Mouse (Mus musculus) liver, embryonic 14.5 days (tissue): ENCODE measurements around the gene Gm47841. TPM values are rescaled to one million over a fixed set of nuclear protein-coding genes. Genes with fewer than 3 reads are reported as not detected.

Experiments
- ATAC-seq: fragments of 200-750 bp; cut with Nextera tagmentation; 2 replicates; pipeline ENCODE4 v1.8.0; 2017; ENCODE audit warnings: moderate number of reproducible peaks, mild to moderate bottlenecking, moderate library complexity; ENCODE audit not compliant: insufficient read depth
- DNase-seq, 3 experiments: peaks; one replicate each; pipeline ENCODE4 v3.0.0-alpha.2; 2012 to 2013; ENCODE audit warnings: low read depth in 3 of 3, low spot score in 3 of 3
- H3K27ac ChIP-seq: fragments of 300-500 bp; sonication (generic); 2 replicates; pipeline ENCODE4 v1.5.1; 2014; ENCODE audit warnings: moderate library complexity, mild to moderate bottlenecking, control low read depth, inconsistent platforms
- H3K27me3 ChIP-seq: fragments of 300-500 bp; sonication (generic); 2 replicates; pipeline ENCODE4 v1.6.1; 2014; ENCODE audit warnings: mild to moderate bottlenecking, low read length, moderate library complexity; ENCODE audit not compliant: control insufficient read depth, insufficient read depth
- H3K36me3 ChIP-seq: fragments of 300-500 bp; sonication (generic); replicated peaks from 2 replicates; pipeline ENCODE4 v1.6.1; 2014; ENCODE audit warnings: low read depth; ENCODE audit not compliant: control insufficient read depth, insufficient read depth
- H3K4me1 ChIP-seq, 2 experiments: fragments of 200-500 bp in 1 of 2; fragments of 300-500 bp in 1 of 2; sonication (generic) in 1 of 2; replicated peaks; 2 replicates each; pipeline ENCODE4 v1.6.1; 2012 to 2014; ENCODE audit warnings: antibody characterized with exemption in 1 of 2, inconsistent platforms in 1 of 2, low read length in 1 of 2; ENCODE audit not compliant: control insufficient read depth in 2 of 2, insufficient read depth in 2 of 2
- H3K4me2 ChIP-seq: fragments of 300-500 bp; sonication (generic); 2 replicates; pipeline ENCODE4 v1.6.1; 2014; ENCODE audit warnings: low read depth, mild to moderate bottlenecking, control low read depth, moderate library complexity
- H3K4me3 ChIP-seq, 2 experiments: fragments of 200-500 bp in 1 of 2; fragments of 300-500 bp in 1 of 2; sonication (generic) in 1 of 2; 2 replicates each; pipeline ENCODE4 v1.5.1; 2012 to 2014; ENCODE audit warnings: low read depth in 2 of 2, low read length in 2 of 2, mild to moderate bottlenecking in 2 of 2, control low read depth in 1 of 2, inconsistent platforms in 1 of 2, moderate library complexity in 1 of 2; ENCODE audit not compliant: insufficient read depth in 1 of 2
- H3K9ac ChIP-seq: fragments of 300-500 bp; sonication (generic); replicated peaks from 2 replicates; pipeline ENCODE4 v1.6.1; 2014; ENCODE audit warnings: mild to moderate bottlenecking, control low read depth, moderate library complexity
- H3K9me3 ChIP-seq: fragments of 300-500 bp; sonication (generic); 2 replicates; pipeline ENCODE4 v1.6.1; 2016; ENCODE audit warnings: low read length, mixed read lengths; ENCODE audit not compliant: control insufficient read depth
- CTCF ChIP-seq: IDR thresholded peaks from 2 replicates; pipeline ENCODE4 v1.5.1; 2016; ENCODE audit warnings: antibody characterized with exemption, low read depth, control low read depth
- EP300 ChIP-seq: IDR thresholded peaks from 2 replicates; pipeline ENCODE4 v1.6.1; 2016; ENCODE audit warnings: antibody characterized with exemption, low read depth
- WGBS: fragments of 180-500 bp; shearing (Covaris S2); extraction: QIAGEN DNeasy Blood & Tissue Kit; methylation state at CpG from one replicate; pipeline ENCODE4 v1.1.7; 2014; ENCODE audit not compliant: insufficient replicate concordance; 5-methylcytosine and 5-hydroxymethylcytosine counted together
- polyA plus RNA-seq, 2 experiments: library from polyadenylated mRNA; depleted of rRNA in 1 of 2; stranded (reverse) in 1 of 2; unstranded in 1 of 2; fragments of >200 nt; fragmentation: Nextera tagmentation in 1 of 2; extraction: Ambion mirVana in 1 of 2; gene quantifications; 2 replicates each; pipeline versions ENCODE4 v1.2.1 to v1.2.3; 2012 to 2014

The Gm47841 gene
- polyA plus RNA-seq, 2 experiments = not detected

- Histone ChIP-seq H3K4me1 (no peaks in the 10 kb centered on the region), H3K27ac (no peak overlapping the region), H3K36me3 (no peaks in the 10 kb centered on the region), H3K4me3 (no peak overlapping the region), H3K9ac (no peak overlapping the region), H3K27me3 (no peaks in the 10 kb centered on the region), H3K4me2 (no peak overlapping the region), H3K9me3 (no peaks in the 10 kb centered on the region)
- ATAC-seq (no peak), DNase-seq (no peak)
- no peak for TF ChIP-seq EP300
- no peak for TF ChIP-seq CTCF
- WGBS = 58% methylated on average over 2 of the region's 2 CpGs
Measured at GRCm38 (mm10) chr15:101028960-101029359, 18.2 kb downstream of the Gm47841 start.

GRCm38 (mm10) chr15:101011352-101011751 is 35.8 kb downstream of the Gm47841 start:
- Histone ChIP-seq H3K36me3 (no peaks in the 10 kb centered on the region), H3K27me3 (no peaks in the 10 kb centered on the region), H3K27ac (no peak overlapping the region), H3K4me3 (no peak overlapping the region), H3K4me1 (no peaks in the 10 kb centered on the region), H3K9me3 (no peaks in the 10 kb centered on the region), H3K9ac (no peak overlapping the region), H3K4me2 (no peak overlapping the region)
- WGBS = 53% methylated on average over 6 of the region's 6 CpGs
- no peak for TF ChIP-seq EP300
- no peak for TF ChIP-seq CTCF
- DNase-seq (no peak), ATAC-seq (no peak)

DNA sequence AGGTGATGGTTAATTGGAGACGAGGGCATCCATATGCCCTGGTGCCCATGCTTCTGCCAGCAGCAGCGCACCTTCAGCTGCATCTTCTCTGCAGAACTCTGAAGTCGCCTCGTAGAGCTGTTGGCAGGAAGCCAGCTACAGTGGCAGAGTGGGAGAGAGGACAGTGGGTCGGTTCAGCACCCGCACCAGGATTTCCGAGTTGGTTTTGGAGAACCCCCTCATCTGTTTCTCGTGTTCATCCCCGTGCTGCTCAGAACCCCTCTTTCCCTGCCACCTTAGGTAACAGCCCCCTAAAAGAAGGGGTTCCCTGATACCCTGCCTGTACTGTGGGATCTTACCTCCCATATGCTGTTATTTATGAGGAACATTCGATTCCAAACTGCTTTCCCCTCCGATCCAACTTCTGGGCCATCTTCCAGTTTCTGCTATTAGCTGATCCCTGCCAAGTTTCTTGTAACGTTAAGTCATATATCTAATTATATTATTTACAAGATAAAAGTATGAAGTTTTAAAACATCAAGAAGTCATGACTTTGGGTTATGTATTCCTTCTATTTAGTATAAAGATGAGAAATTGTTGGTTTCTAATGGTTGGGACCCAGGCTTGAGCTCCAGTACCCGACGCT is 38.7 kb downstream of the Gm47841 start:
- Histone ChIP-seq H3K9me3 (no peaks in the 10 kb centered on the region), H3K4me2 (no peak overlapping the region), H3K27ac (no peak overlapping the region), H3K36me3 (no peaks in the 10 kb centered on the region), H3K4me1 (no peaks in the 10 kb centered on the region), H3K27me3 (no peaks in the 10 kb centered on the region), H3K4me3 (no peak overlapping the region), H3K9ac (no peak overlapping the region)
- ATAC-seq (no peak), DNase-seq (no peak)
- 67% methylated on average over 14 of the region's 14 CpGs for whole genome bisulfite sequencing
- TF ChIP-seq EP300 (no peak), CTCF (no peak)

DNA sequence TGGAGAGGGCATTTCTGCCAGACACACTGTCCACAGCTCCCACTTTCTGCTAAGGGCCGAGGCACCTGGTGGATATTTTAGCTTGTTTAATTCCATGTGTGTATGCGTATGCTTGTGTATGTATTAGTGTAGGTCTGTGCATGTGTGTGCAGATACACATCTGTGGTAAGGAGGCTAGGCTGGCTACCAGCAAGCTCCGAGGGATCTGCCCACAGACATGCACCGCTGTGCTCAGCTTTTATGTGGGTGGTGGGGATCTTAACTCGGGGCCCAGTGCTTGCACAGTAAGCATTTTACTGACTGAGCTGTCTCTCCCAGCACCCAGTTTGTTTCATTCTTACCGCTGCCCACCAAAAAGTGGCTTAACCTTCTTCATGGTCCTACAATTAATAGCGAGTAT is 40.0 kb downstream of the Gm47841 start:
- WGBS = 53% methylated on average over 7 of the region's 7 CpGs
- Histone ChIP-seq H3K4me2 (no peak overlapping the region), H3K4me1 (no peaks in the 10 kb centered on the region), H3K9ac (no peak overlapping the region), H3K9me3 (no peaks in the 10 kb centered on the region), H3K27ac (no peak overlapping the region), H3K36me3 (no peaks in the 10 kb centered on the region), H3K4me3 (no peak overlapping the region), H3K27me3 (no peaks in the 10 kb centered on the region)
- DNase-seq = no peak
- ATAC-seq = no peak
- TF ChIP-seq CTCF (no peak), EP300 (no peak)

DNA sequence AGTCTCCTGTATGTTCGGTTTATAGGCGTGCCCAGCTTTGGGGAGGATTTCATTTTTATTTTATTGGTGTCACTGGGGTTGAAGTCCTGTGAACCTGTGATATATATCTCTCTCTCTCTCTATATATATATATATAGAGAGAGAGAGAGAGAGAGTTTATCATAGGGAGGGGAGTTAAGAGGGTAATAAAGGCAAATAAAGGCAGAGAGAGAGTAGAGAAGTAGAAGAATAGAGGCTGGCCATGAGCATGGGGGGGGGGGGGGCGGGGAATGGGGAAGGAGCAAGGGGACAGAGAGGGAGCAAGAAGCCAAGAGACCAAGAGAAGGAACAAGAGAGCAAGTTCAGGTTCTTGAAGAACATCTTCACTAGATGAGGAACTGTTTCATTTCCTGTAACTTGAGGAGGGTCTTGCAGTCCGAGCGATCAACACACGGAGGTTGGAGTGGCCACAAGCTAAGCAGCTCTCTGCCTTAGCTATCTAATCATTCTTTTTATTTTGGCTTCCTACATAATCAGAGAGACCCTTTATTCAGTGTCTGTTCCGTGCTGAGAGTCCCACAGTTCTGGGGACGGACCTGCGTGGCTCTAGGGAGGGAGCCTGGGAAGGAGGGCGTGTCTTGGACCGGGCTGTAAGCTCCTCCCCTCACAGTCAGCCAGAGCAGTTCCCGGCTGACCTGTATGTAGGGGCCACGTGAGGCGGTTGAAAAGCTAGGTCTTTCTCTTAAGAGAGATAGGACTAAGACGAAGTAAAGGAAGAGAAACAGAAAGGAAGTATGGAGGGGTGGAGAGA is 40.8 kb downstream of the Gm47841 start:
- H3K9me3 ChIP-seq = no peaks in the 10 kb centered on the region
- ATAC-seq = no peak
- H3K9ac ChIP-seq = no peak overlapping the region
- peak overlapping the region; percentile 36 for H3K4me2 ChIP-seq
- H3K4me1 ChIP-seq = no peaks in the 10 kb centered on the region
- H3K36me3 ChIP-seq = no peaks in the 10 kb centered on the region
- H3K27me3 ChIP-seq = no peaks in the 10 kb centered on the region
- no peak for TF ChIP-seq EP300
- TF ChIP-seq CTCF = no peak
- 12% methylated on average over 14 of the region's 15 CpGs for WGBS
- no peak overlapping the region for H3K27ac ChIP-seq
- H3K4me3 ChIP-seq = peak overlapping the region in 1 of 2 experiments; percentile 42; a peak in 2 of 4 replicates
- no peak for DNase-seq
